Mouse (Mus musculus) R1 (cell line): Measurements from ENCODE around the gene Gm10130.
"Not testable (repeated sequence)": the region's sequence is repeated elsewhere in the genome, so short reads cannot be mapped to it uniquely, and the experiment has no call there.

Experiments used
- DNase-seq: peaks from one replicate; pipeline ENCODE4 v3.0.0-alpha.2; 2018; ENCODE audit warnings: low read depth, low spot score

Gm10130 gene

GRCm38 (mm10) chr2:150323402-150323801, at the start of gene Gm10130:
Gene Gm10130, plus strand, starts transcription at chr2:150323702.
- no peak for DNase-seq

DNA sequence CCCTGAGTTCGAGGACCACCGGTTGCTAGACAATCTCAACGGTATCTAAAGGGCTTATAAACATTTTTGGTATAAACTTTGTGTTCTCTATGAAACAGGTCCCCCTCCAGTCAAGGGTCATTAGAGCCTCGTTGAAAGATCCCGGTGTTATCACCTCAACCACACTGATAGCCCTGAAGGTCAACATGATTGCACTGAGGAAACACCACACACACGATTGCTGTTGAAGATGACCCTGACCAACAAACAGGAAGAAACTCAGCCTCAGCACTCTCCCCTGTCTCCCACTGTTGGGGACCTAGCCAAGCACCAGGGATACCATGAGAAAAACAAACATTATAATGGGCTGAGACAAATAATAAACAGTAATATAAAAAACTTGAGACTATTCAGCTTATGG, 29.8 kb upstream of the Gm10130 start:
- no peak for DNase-seq

DNA sequence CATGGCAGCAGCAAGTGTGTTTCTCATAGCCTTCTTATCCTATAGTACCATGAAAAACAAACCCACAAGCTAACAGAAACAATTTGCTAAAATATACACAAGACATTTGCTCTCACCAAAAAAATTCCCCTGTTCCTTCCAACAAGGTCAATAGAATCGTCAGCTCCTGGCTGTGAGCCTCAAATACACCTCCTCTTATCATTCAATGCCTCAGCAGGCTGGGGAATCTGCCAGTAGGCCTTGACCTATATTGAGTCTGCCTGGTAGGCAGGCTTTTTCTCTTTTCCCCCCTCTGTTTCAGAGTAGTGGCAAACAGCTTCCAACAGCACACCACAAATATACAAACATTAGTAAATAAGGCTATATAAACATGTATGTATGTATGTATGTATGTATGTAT, 24.4 kb upstream of the Gm10130 start:
- no peak for DNase-seq

- no peak for DNase-seq
Observed at GRCm38 (mm10) chr2:150307183-150307773, 16.2 kb upstream of the Gm10130 start.

DNA sequence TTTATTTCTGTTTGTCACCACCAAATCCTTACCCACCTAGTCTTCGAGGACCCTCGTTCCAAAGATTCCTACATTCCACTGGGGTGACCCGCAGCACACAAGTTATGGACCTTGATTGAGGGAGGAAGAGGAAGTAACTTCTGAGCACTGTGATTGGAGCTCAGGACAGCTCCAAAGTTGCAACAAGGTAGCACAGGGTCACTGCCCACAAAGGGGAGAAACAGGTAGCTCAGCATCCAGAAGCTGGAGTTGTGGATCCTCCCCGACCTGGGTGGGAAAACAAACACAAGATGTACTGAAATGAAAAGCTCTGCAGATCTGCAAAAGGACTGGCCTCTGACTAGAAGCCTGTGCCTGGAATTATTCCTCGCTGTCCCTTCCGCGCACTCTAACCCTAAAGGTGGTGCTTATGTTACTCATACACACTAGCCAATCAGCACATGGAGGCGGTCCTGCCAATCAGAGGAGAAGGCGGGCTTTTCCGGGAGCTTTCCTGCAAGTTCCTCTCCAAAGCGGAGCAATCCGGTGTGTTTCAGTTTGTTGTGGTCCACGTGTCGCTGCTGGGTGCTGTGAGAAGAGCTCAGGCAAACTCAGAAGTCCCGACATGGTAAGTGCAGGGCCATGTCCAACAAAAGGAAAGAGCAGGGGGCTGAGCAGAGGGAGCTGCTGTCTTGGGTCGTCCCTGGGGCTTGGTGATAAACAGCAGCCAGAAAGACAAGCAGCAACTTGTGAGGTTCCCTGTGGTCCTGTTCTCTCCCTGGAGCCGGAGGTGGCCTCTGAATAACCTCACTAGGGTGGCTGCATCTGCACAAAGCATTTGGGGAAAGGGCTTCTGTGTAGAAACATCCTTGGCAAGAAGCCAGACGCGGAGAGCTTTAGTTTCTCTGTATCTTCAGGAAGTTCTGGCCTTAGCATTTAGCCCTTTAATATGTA, 12.3 kb upstream of the Gm10130 start:
- DNase-seq, result peak; percentile 98

GRCm38 (mm10) chr2:150316140-150316539, 7.4 kb upstream of the Gm10130 start:
- DNase-seq, result no peak

DNA sequence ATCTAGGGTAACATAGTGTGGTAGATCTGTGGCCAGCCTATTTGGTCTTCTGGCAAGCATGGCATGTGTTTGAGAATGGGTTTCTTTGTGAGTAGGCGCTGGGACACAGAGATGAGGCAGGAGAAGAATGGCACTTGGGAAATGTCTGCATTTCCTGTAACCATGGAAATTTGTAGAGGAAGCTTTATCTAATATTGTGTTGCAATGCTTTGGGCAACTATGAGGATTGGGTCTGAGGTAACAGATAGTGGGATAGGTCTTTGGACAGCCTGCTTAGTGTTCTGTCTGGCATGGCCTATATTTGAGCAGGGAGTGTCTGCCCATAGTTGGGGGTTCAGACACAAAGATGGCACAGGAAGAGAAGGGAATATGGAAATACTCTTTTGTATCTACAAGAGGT, 4.5 kb upstream of the Gm10130 start:
- DNase-seq, result no peak

DNA sequence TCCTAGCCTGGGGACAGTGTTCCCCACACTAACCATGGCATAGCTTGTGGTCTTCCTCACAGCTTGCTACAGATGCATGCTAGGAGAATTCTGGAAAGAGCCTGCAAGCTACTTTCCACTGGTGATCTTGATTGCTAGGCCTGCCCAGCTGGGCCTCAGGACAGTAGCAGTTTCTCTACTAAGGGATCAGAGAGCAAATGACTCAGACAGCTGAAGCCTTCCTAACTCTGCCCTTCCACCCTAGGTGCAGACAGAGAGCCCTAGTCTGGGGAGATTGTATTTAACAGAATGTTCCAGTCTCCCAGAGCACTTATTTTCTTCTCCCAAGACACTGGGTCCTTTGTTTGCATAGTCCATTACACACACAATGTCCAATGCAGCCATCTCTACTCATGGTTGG, 33.6 kb downstream of the Gm10130 start:
- not testable (repeated sequence) for DNase-seq

DNA sequence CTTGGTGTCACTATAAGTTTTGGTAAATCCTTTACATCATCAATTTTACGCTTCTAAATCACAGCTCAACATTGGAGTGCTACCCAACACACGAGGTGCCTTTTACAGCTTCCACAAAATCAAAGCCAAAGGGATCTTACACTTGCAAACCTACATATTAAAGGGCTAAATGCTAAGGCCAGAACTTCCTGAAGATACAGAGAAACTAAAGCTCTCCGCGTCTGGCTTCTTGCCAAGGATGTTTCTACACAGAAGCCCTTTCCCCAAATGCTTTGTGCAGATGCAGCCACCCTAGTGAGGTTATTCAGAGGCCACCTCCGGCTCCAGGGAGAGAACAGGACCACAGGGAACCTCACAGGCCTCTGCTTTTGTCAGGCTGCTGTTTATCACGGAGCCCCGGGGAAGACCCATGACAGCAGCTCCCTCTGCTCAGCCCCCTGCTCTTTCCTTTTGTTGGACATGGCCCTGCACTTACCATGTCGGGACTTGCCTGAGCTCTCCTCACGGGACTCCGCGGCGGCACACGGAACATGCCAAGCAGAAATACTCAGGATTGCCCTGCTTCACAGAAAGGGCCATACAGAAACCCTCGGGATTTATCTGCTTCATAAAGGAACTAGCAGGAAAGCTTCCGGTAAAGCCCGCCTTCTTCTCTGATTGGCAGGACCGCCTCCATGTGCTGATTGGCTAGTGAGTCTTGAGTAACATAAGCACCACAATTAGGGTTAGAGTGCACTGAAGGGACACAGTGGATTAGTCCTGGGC, 38.8 kb downstream of the Gm10130 start, which contains the start of gene 3300002I08Rik:
Gene 3300002I08Rik, minus strand, starts transcription at position 653 of the 765 bp plus-strand sequence.
- peak; percentile 95 for DNase-seq

DNA sequence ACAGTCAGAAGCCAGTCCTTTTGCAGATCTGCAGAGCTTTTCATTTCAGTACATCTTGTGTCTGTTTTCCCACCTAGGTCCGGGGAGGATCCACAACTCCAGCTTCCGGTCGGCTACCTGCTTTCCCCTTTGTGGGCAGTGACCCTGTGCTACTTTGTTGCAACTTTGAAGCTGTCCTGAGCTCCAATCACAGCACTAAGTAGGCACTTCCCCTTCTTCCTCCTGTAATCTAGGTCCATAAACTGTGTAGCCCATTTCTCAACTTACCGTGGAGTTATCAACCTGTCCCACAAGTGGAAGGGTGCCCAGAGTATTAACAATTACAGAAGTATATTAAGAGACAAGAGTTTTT, 39.4 kb downstream of the Gm10130 start:
- DNase-seq, result no peak

GRCm38 (mm10) chr2:150385553-150386106, 62.1 kb downstream of the Gm10130 start:
- peak; percentile 6 for DNase-seq

DNA sequence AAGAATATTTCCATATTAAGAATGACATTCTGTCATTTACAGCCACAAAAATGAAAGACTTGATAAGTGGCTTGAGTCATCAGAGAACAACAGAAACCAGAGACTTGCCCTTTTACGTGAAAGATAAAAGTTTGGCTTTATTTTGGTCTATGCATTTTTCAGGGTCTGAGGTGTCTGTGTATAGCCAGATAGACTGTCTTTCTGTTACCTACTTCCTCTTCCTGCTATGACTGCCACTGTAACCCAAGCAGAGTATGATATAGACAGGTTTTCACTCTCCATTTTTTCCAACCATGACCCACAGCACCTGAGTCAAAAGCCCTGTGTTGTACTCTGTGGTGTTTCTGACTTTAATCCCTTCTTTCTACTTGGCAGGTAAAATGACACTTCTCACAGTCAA, 66.7 kb downstream of the Gm10130 start:
- DNase-seq, result no peak

GRCm38 (mm10) chr2:150412146-150412545, 88.6 kb downstream of the Gm10130 start:
- peak; percentile 66 for DNase-seq
